Mouse (Mus musculus) lung, adult 2 months (tissue): ENCODE measurements around the gene Pck1. TPM values are rescaled to one million over a fixed set of nuclear protein-coding genes. Genes with fewer than 3 reads are reported as not detected.
"Not testable (repeated sequence)": the region's sequence is repeated elsewhere in the genome, so short reads cannot be mapped to it uniquely, and the experiment has no call there.

ENCODE experiments used
- DNase-seq: peaks from one replicate; pipeline ENCODE4 v3.0.0; 2022
- H3K4me1 ChIP-seq: fragments of 200-500 bp; 2 replicates; pipeline ENCODE4 v1.6.1; 2011; ENCODE audit warnings: low read length; ENCODE audit not compliant: control insufficient read depth, insufficient read depth
- H3K4me3 ChIP-seq: fragments of 200-500 bp; replicated peaks from 2 replicates; pipeline ENCODE3; 2011; ENCODE audit warnings: low read depth, mild to moderate bottlenecking, control low read depth, low read length; ENCODE audit errors: extremely low read depth
- CTCF ChIP-seq: fragments of 200-500 bp; IDR thresholded peaks from 2 replicates; pipeline ENCODE4 v1.5.1; 2011; ENCODE audit warnings: mild to moderate bottlenecking, low read length, control low read depth; ENCODE audit not compliant: insufficient read depth
- POLR2A ChIP-seq: fragments of 200-500 bp; IDR thresholded peaks from 2 replicates; pipeline ENCODE4 v1.6.1; 2011; ENCODE audit warnings: low read depth, mild to moderate bottlenecking, control low read depth, low read length, borderline replicate concordance; ENCODE audit errors: extremely low read depth
- WGBS: fragments of 180-500 bp; shearing (Covaris S2); methylation state at CpG from one replicate; pipeline ENCODE4 v1.1.7; 2018; 5-methylcytosine and 5-hydroxymethylcytosine counted together
- polyA plus RNA-seq: library from polyadenylated mRNA; depleted of rRNA; stranded (reverse); fragments of >200 nt; gene quantifications from 2 replicates; pipeline ENCODE4 v1.2.3, GENCODE M21; 2012; rRNA removed

Gene Pck1
- polyA plus RNA-seq = 7.9 and 14.0 TPM in 2 replicates

GRCm38 (mm10) chr2:173152436-173153151 lies at the start of gene Pck1:
Gene Pck1 (plus strand): TSS chr2:173153048.
- no peak within 1 kb of the TSS for H3K4me3 ChIP-seq
- WGBS = 59% methylated on average over 13 of the region's 13 CpGs
- no peak for DNase-seq
- TF ChIP-seq CTCF = no peak
- no peak for TF ChIP-seq POLR2A
- no peaks in the 10 kb centered on the region for H3K4me1 ChIP-seq

GRCm38 (mm10) chr2:173106409-173106808 lies 46.4 kb upstream of the Pck1 start:
- Histone ChIP-seq H3K4me3 (no peak overlapping the region), H3K4me1 (no peaks in the 10 kb centered on the region)
- DNase-seq = no peak
- 80% methylated on average over 9 of the region's 9 CpGs for WGBS
- TF ChIP-seq CTCF (no peak), POLR2A (no peak)

GRCm38 (mm10) chr2:173106889-173107785 lies 45.7 kb upstream of the Pck1 start:
- DNase-seq = peak; percentile 49
- Histone ChIP-seq H3K4me1 (no peaks in the 10 kb centered on the region), H3K4me3 (no peak overlapping the region)
- 17% methylated on average over 14 of the region's 14 CpGs for WGBS
- TF ChIP-seq POLR2A (no peak), CTCF (peak; percentile 71)

- no peak for TF ChIP-seq CTCF
- Histone ChIP-seq H3K4me3 (no peak overlapping the region), H3K4me1 (no peaks in the 10 kb centered on the region)
- WGBS = 63% methylated on average over 6 of the region's 6 CpGs
- no peak for DNase-seq
These were observed 44.2 kb upstream of the Pck1 start for GRCm38 (mm10) chr2:173108509-173109190.

- no peak for TF ChIP-seq CTCF
- no peak for TF ChIP-seq POLR2A
- 88% methylated on average over 7 of the region's 7 CpGs for WGBS
- no peak for DNase-seq
- Histone ChIP-seq H3K4me3 (no peak overlapping the region), H3K4me1 (no peaks in the 10 kb centered on the region)
These were observed 43.3 kb upstream of the Pck1 start for GRCm38 (mm10) chr2:173109510-173109909.

GRCm38 (mm10) chr2:173110571-173110970 lies 42.3 kb upstream of the Pck1 start:
- no peak overlapping the region for H3K4me3 ChIP-seq
- H3K4me1 ChIP-seq = no peaks in the 10 kb centered on the region
- 78% methylated on average over 9 of the region's 9 CpGs for WGBS
- TF ChIP-seq POLR2A (no peak), CTCF (no peak)
- DNase-seq = no peak

- H3K4me3 ChIP-seq, H3K4me1 ChIP-seq, DNase-seq: not testable (repeated sequence)
- 58% methylated on average over 3 of the region's 3 CpGs for WGBS
These were observed 39.1 kb upstream of the Pck1 start for GRCm38 (mm10) chr2:173113796-173114195.

- DNase-seq = no peak
- Histone ChIP-seq H3K4me1 (no peaks in the 10 kb centered on the region), H3K4me3 (no peak within 1 kb of the TSS)
- WGBS = 84% methylated on average over 35 of the region's 35 CpGs
- TF ChIP-seq CTCF = no peak
- TF ChIP-seq POLR2A = no peak
These were observed 33.6 kb upstream of the Pck1 start, which contains the start of gene Ctcfl for GRCm38 (mm10) chr2:173119023-173119944. Gene Ctcfl (minus strand): TSS chr2:173119525.

GRCm38 (mm10) chr2:173120117-173120516 lies 32.7 kb upstream of the Pck1 start:
- not testable (repeated sequence) for DNase-seq, H3K4me3 ChIP-seq, H3K4me1 ChIP-seq
- WGBS = 69% methylated on average over 4 of the region's 4 CpGs
